Mouse (Mus musculus) liver, postnatal 0 days (tissue): ENCODE measurements around the gene Nme9. TPM values are rescaled to one million over a fixed set of nuclear protein-coding genes. Genes with fewer than 3 reads are reported as not detected.

Experiments
- ATAC-seq: fragments of 200-750 bp; cut with Nextera tagmentation; 2 replicates; pipeline ENCODE4 v1.8.0; 2017; ENCODE audit warnings: mild to moderate bottlenecking, moderate library complexity
- DNase-seq: peaks from one replicate; pipeline ENCODE4 v3.0.0-alpha.2; 2016
- H3K27ac ChIP-seq: fragments of 300-500 bp; sonication (generic); 2 replicates; pipeline ENCODE4 v1.5.1; 2014; ENCODE audit warnings: antibody characterized with exemption, moderate library complexity, mild to moderate bottlenecking, low read depth
- H3K27me3 ChIP-seq: fragments of 300-500 bp; sonication (generic); 2 replicates; pipeline ENCODE4 v1.6.1; 2014; ENCODE audit warnings: low read length, control low read depth, mixed read lengths; ENCODE audit not compliant: insufficient read depth
- H3K36me3 ChIP-seq: fragments of 300-500 bp; sonication (generic); replicated peaks from 2 replicates; pipeline ENCODE4 v1.6.1; 2014; ENCODE audit warnings: mild to moderate bottlenecking, control low read depth, low read length, moderate library complexity, mixed read lengths; ENCODE audit not compliant: insufficient read depth
- H3K4me1 ChIP-seq: fragments of 300-500 bp; sonication (generic); 2 replicates; pipeline ENCODE4 v1.6.1; 2014; ENCODE audit warnings: antibody characterized with exemption, mild to moderate bottlenecking, control low read depth; ENCODE audit not compliant: insufficient read depth
- H3K4me2 ChIP-seq: fragments of 300-500 bp; sonication (generic); 2 replicates; pipeline ENCODE4 v1.6.1; 2014; ENCODE audit warnings: low read depth, mild to moderate bottlenecking, low read length, moderate library complexity, mixed read lengths
- H3K4me3 ChIP-seq: fragments of 300-500 bp; sonication (generic); 2 replicates; pipeline ENCODE4 v1.5.1; 2014; ENCODE audit warnings: low read depth, low read length
- H3K9ac ChIP-seq: fragments of 300-500 bp; sonication (generic); replicated peaks from 2 replicates; pipeline ENCODE4 v1.6.1; 2014; ENCODE audit warnings: mild to moderate bottlenecking, moderate library complexity
- H3K9me3 ChIP-seq: fragments of 300-500 bp; sonication (generic); 2 replicates; pipeline ENCODE4 v1.6.1; 2016; ENCODE audit warnings: mild to moderate bottlenecking, control low read depth, low read length, mixed read lengths
- CTCF ChIP-seq: sonication (generic); IDR thresholded peaks from 2 replicates; pipeline ENCODE4 v1.5.1; 2016; ENCODE audit warnings: antibody characterized with exemption, low read depth
- EP300 ChIP-seq: IDR thresholded peaks from 2 replicates; pipeline ENCODE4 v1.6.1; 2016; ENCODE audit warnings: antibody characterized with exemption, low read depth, mild to moderate bottlenecking
- WGBS: fragments of 180-500 bp; shearing (Covaris S2); extraction: QIAGEN DNeasy Blood & Tissue Kit; methylation state at CpG from one replicate; pipeline ENCODE4 v1.1.7; 2014; ENCODE audit not compliant: insufficient replicate concordance; 5-methylcytosine and 5-hydroxymethylcytosine counted together
- polyA plus RNA-seq: library from polyadenylated mRNA; unstranded; fragments of >200 nt; fragmentation: Nextera tagmentation; extraction: Ambion mirVana; gene quantifications from 2 replicates; pipeline ENCODE4 v1.2.1, GENCODE M21; 2015

Nme9 gene
- not detected in 2 replicates for polyA plus RNA-seq

- ATAC-seq, result no peak
- TF ChIP-seq CTCF (no peak), EP300 (no peak)
- H3K9me3 ChIP-seq, result no peaks in the 10 kb centered on the region
- H3K4me3 ChIP-seq, result no peak within 1 kb of the TSS
- no peak within 1 kb of the TSS for H3K9ac ChIP-seq
- H3K36me3 ChIP-seq, result no peaks in the 10 kb centered on the region
- H3K27me3 ChIP-seq, result no peaks in the 10 kb centered on the region
- DNase-seq, result no peak
- H3K4me2 ChIP-seq, result no peak within 1 kb of the TSS
- H3K4me1 ChIP-seq, result no peaks in the 10 kb centered on the region
- no peak within 1 kb of the TSS for H3K27ac ChIP-seq
- WGBS, result 10% methylated on average over 14 of the region's 14 CpGs
These were observed at the start of gene Nme9 for GRCm38 (mm10) chr9:99451161-99451560. Gene Nme9, plus strand, starts transcription at chr9:99451475.

- H3K9ac ChIP-seq, result no peak overlapping the region
- no peaks in the 10 kb centered on the region for H3K9me3 ChIP-seq
- no peaks in the 10 kb centered on the region for H3K4me1 ChIP-seq
- no peaks in the 10 kb centered on the region for H3K36me3 ChIP-seq
- WGBS, result 55% methylated on average over 3 of the region's 3 CpGs
- DNase-seq (no peak), ATAC-seq (no peak)
- no peaks in the 10 kb centered on the region for H3K27me3 ChIP-seq
- H3K4me2 ChIP-seq, result no peak overlapping the region
- TF ChIP-seq CTCF (no peak), EP300 (no peak)
- H3K27ac ChIP-seq, result no peak overlapping the region
- H3K4me3 ChIP-seq, result no peak overlapping the region
These were observed 42.0 kb upstream of the Nme9 start for GRCm38 (mm10) chr9:99409280-99409679.

GRCm38 (mm10) chr9:99411093-99411492, 40.2 kb upstream of the Nme9 start:
- ATAC-seq (no peak), DNase-seq (no peak)
- TF ChIP-seq EP300, result no peak
- TF ChIP-seq CTCF, result no peak
- Histone ChIP-seq H3K4me1 (no peaks in the 10 kb centered on the region), H3K27ac (no peak overlapping the region), H3K27me3 (no peaks in the 10 kb centered on the region), H3K4me2 (no peak overlapping the region), H3K9me3 (no peaks in the 10 kb centered on the region), H3K36me3 (no peaks in the 10 kb centered on the region), H3K9ac (no peak overlapping the region), H3K4me3 (no peak overlapping the region)
- 70% methylated on average over 5 of the region's 5 CpGs for WGBS

GRCm38 (mm10) chr9:99411785-99412184, 39.5 kb upstream of the Nme9 start:
- H3K4me3 ChIP-seq, result no peak overlapping the region
- no peak for TF ChIP-seq CTCF
- H3K9ac ChIP-seq, result no peak overlapping the region
- H3K27me3 ChIP-seq, result no peaks in the 10 kb centered on the region
- H3K4me1 ChIP-seq, result peaks cover under 1% of the 10 kb centered on the region; the same call in 1 of the 2 replicates
- H3K4me2 ChIP-seq, result no peak overlapping the region
- H3K9me3 ChIP-seq, result no peaks in the 10 kb centered on the region
- DNase-seq (no peak), ATAC-seq (no peak)
- no peak overlapping the region for H3K27ac ChIP-seq
- WGBS, result 51% methylated on average over 4 of the region's 4 CpGs
- H3K36me3 ChIP-seq, result no peaks in the 10 kb centered on the region

- no peak for DNase-seq
- Histone ChIP-seq H3K4me2 (no peak overlapping the region), H3K27me3 (no peaks in the 10 kb centered on the region), H3K9ac (no peak overlapping the region), H3K4me3 (no peak overlapping the region), H3K9me3 (no peaks in the 10 kb centered on the region), H3K4me1 (peaks cover 7% of the 10 kb centered on the region; the same call in 1 of the 2 replicates), H3K27ac (no peak overlapping the region), H3K36me3 (no peaks in the 10 kb centered on the region)
- ATAC-seq, result no peak
- TF ChIP-seq CTCF (no peak), EP300 (no peak)
- WGBS, result 82% methylated on average over 3 of the region's 3 CpGs
These were observed 34.5 kb upstream of the Nme9 start for GRCm38 (mm10) chr9:99416809-99417208.

- peaks cover 7% of the 10 kb centered on the region; the same call in 1 of the 2 replicates for H3K4me1 ChIP-seq
- TF ChIP-seq EP300 (no peak), CTCF (no peak)
- no peak overlapping the region for H3K4me2 ChIP-seq
- no peaks in the 10 kb centered on the region for H3K27me3 ChIP-seq
- no peak overlapping the region for H3K9ac ChIP-seq
- H3K4me3 ChIP-seq, result no peak overlapping the region
- H3K9me3 ChIP-seq, result no peaks in the 10 kb centered on the region
- 61% methylated on average over 4 of the region's 4 CpGs for WGBS
- no peaks in the 10 kb centered on the region for H3K36me3 ChIP-seq
- ATAC-seq (no peak), DNase-seq (no peak)
- no peak overlapping the region for H3K27ac ChIP-seq
These were observed 33.9 kb upstream of the Nme9 start for GRCm38 (mm10) chr9:99417288-99417846.
